Mouse (Mus musculus) thymus, adult 2 months (tissue): ENCODE results near the gene Mbtps2. TPM values are rescaled to one million over a fixed set of nuclear protein-coding genes. Genes with fewer than 3 reads are reported as not detected.

Source experiments
- DNase-seq: peaks from one replicate; pipeline ENCODE4 v3.0.0; 2021
- H3K27ac ChIP-seq: fragments of 200-500 bp; 2 replicates; pipeline ENCODE4 v1.5.1; 2012; ENCODE audit warnings: low read length, control low read depth; ENCODE audit not compliant: control insufficient read depth, insufficient read depth
- H3K27me3 ChIP-seq: fragments of 200-500 bp; 2 replicates; pipeline ENCODE4 v1.6.1; 2012; ENCODE audit warnings: mild to moderate bottlenecking, low read length, moderate library complexity, mixed read lengths; ENCODE audit not compliant: control insufficient read depth, insufficient read depth
- H3K36me3 ChIP-seq: fragments of 200-500 bp; 2 replicates; pipeline ENCODE4 v1.6.1; 2012; ENCODE audit warnings: mild to moderate bottlenecking, low read length, moderate library complexity; ENCODE audit not compliant: control insufficient read depth, insufficient read depth
- H3K4me1 ChIP-seq: fragments of 200-500 bp; replicated peaks from 2 replicates; pipeline ENCODE4 v1.6.1; 2012; ENCODE audit warnings: low read length; ENCODE audit not compliant: control insufficient read depth, insufficient read depth
- H3K4me3 ChIP-seq: fragments of 200-500 bp; 2 replicates; pipeline ENCODE4 v1.5.1; 2012; ENCODE audit warnings: mild to moderate bottlenecking, low read length, control low read depth, moderate library complexity; ENCODE audit not compliant: control insufficient read depth, insufficient read depth
- CTCF ChIP-seq: fragments of 200-500 bp; IDR thresholded peaks from 2 replicates; pipeline ENCODE4 v1.5.1; 2012; ENCODE audit warnings: mild to moderate bottlenecking, control low read depth, low read length, moderate library complexity, borderline replicate concordance; ENCODE audit not compliant: control insufficient read depth, poor library complexity, insufficient read depth; ENCODE audit errors: extremely low read depth
- POLR2A ChIP-seq: fragments of 200-500 bp; IDR thresholded peaks from 2 replicates; pipeline ENCODE4 v1.6.1; 2012; ENCODE audit warnings: mild to moderate bottlenecking, low read length, control low read depth, moderate library complexity; ENCODE audit not compliant: control insufficient read depth, poor library complexity, insufficient read depth; ENCODE audit errors: extremely low read depth
- WGBS: fragments of 180-500 bp; shearing (Covaris S2); methylation state at CpG from one replicate; pipeline ENCODE4 v1.1.7; 2018; 5-methylcytosine and 5-hydroxymethylcytosine counted together
- polyA plus RNA-seq: library from polyadenylated mRNA; depleted of rRNA; stranded (reverse); fragments of >200 nt; gene quantifications from 2 replicates; pipeline ENCODE4 v1.2.3, GENCODE M21; 2012

The Mbtps2 gene
- polyA plus RNA-seq, 1 experiment: 13.3 TPM

- Histone ChIP-seq H3K4me1 (peaks cover 4% of the 10 kb centered on the region), H3K27me3 (no peaks in the 10 kb centered on the region), H3K27ac (no peak overlapping the region), H3K4me3 (no peak overlapping the region), H3K36me3 (no peaks in the 10 kb centered on the region; the same call in 1 of the 2 replicates)
- TF ChIP-seq CTCF (no peak), POLR2A (no peak)
- WGBS: 96% methylated on average over 2 of the region's 2 CpGs
- no peak for DNase-seq
Measured at GRCm38 (mm10) chrX:157594606-157595005, 3.9 kb downstream of the Mbtps2 start.

GRCm38 (mm10) chrX:157587001-157587400 is 11.5 kb downstream of the Mbtps2 start:
- no peak for DNase-seq
- H3K36me3 ChIP-seq: no peaks in the 10 kb centered on the region; the same call in 1 of the 2 replicates
- WGBS: 97% methylated on average over 5 of the region's 5 CpGs

GRCm38 (mm10) chrX:157586397-157586796 is 12.1 kb downstream of the Mbtps2 start:
- H3K4me1 ChIP-seq: no peaks in the 10 kb centered on the region
- H3K27ac ChIP-seq: no peak overlapping the region
- no peak for TF ChIP-seq CTCF
- no peak for TF ChIP-seq POLR2A
- H3K27me3 ChIP-seq: no peaks in the 10 kb centered on the region
- no peak for DNase-seq
- no peaks in the 10 kb centered on the region; the same call in 1 of the 2 replicates for H3K36me3 ChIP-seq
- no peak overlapping the region for H3K4me3 ChIP-seq

More at GRCm38 (mm10) chrX:157587001-157587400, 11.5 kb downstream of the Mbtps2 start:
- Histone ChIP-seq H3K4me1 (no peaks in the 10 kb centered on the region), H3K27me3 (no peaks in the 10 kb centered on the region), H3K27ac (no peak overlapping the region), H3K4me3 (no peak overlapping the region)
- TF ChIP-seq CTCF (no peak), POLR2A (no peak)

GRCm38 (mm10) chrX:157579108-157579614 is 19.4 kb downstream of the Mbtps2 start:
- Histone ChIP-seq H3K27ac (no peak overlapping the region), H3K27me3 (no peaks in the 10 kb centered on the region), H3K4me1 (no peaks in the 10 kb centered on the region), H3K36me3 (no peaks in the 10 kb centered on the region), H3K4me3 (no peak overlapping the region)
- DNase-seq: no peak
- over 99% methylated on average over 6 of the region's 6 CpGs for WGBS
- TF ChIP-seq POLR2A: no peak
- TF ChIP-seq CTCF: no peak

- Histone ChIP-seq H3K4me1 (no peaks in the 10 kb centered on the region), H3K27ac (no peak overlapping the region), H3K36me3 (no peaks in the 10 kb centered on the region), H3K4me3 (no peak overlapping the region), H3K27me3 (no peaks in the 10 kb centered on the region)
- DNase-seq: no peak
- TF ChIP-seq CTCF: no peak
- TF ChIP-seq POLR2A: no peak
- WGBS: 94% methylated on average over 2 of the region's 2 CpGs
Measured at GRCm38 (mm10) chrX:157574683-157575082, 23.8 kb downstream of the Mbtps2 start.

GRCm38 (mm10) chrX:157568840-157569239 is 29.7 kb downstream of the Mbtps2 start, which contains the start of gene Yy2:
TSS of gene Yy2 (minus strand) at chrX:157568985.
- WGBS: 97% methylated on average over 26 of the region's 26 CpGs
- Histone ChIP-seq H3K27me3 (no peaks in the 10 kb centered on the region), H3K36me3 (0 out of 2 replicates have a peak, but pooled peaks cover 4% of the 10 kb centered on the region), H3K27ac (no peak within 1 kb of the TSS), H3K4me3 (no peak within 1 kb of the TSS), H3K4me1 (no peaks in the 10 kb centered on the region)
- TF ChIP-seq POLR2A: no peak
- TF ChIP-seq CTCF: no peak
- DNase-seq: no peak
